Mouse (Mus musculus) cerebellum, adult 2 months (tissue): Measurements from ENCODE around the gene Cpd.

Experiments used
- CTCF ChIP-seq: fragments of 200-500 bp; IDR thresholded peaks from 2 replicates; pipeline ENCODE4 v1.5.1; 2011; ENCODE audit warnings: low read depth, mild to moderate bottlenecking, control low read depth, low read length, moderate library complexity, borderline replicate concordance; ENCODE audit not compliant: insufficient read depth
- POLR2A ChIP-seq: fragments of 200-500 bp; IDR thresholded peaks from 2 replicates; pipeline ENCODE4 v1.6.1; 2011; ENCODE audit warnings: low read length, control low read depth, borderline replicate concordance; ENCODE audit not compliant: insufficient read depth

DNA sequence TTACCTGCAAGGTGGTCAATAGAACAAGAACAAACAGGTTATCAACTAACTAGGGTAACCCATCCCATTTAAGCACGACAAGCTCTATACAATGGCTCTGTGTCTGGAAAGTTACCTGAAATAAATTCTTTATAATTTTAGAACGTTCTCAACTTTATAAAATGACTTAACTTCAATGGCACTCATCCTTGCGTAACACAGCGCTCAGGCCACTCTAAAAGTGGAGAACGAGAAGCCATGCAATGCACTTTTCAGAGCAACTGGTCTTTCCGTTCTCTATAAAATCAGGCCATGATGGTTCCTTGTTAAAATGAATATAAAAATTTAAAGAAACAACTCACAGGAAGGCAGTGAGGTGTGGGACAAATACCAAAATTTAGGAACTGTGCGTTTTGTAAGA is 104.3 kb downstream of the Cpd start:
- no peak for TF ChIP-seq CTCF
- no peak for TF ChIP-seq POLR2A
